In genomic region chr8:119678138-119678843, GRCm38 (mm10) we compare ENCODE assay signal across 8 mouse cellular contexts. TPM values are rescaled to one million over a fixed set of nuclear protein-coding genes. Genes with fewer than 3 reads are reported as not detected.
A peak's percentile ranks its signal among the peaks of the same experiment; 100 is the strongest.
DNase-seq lines count a peak whose midpoint lies in the region; ATAC-seq and TF ChIP-seq lines count a peak whose summit lies in the region.

No protein-coding gene starts in this region.

- peaks cover 7% of the 10 kb centered on the region; the same call in 1 of the 2 replicates for H3K4me1 ChIP-seq in forebrain, embryonic 13.5 days
- no peaks in the 10 kb centered on the region for H3K4me1 ChIP-seq in intestine, embryonic 16.5 days (ENCODE audit: control insufficient read depth, insufficient read depth, low read length)
- no peaks in the 10 kb centered on the region for H3K4me1 ChIP-seq in lung, adult 2 months (ENCODE audit: control insufficient read depth, insufficient read depth, low read length)

- peak overlapping the region; percentile 50 for H3K4me2 ChIP-seq in forebrain, embryonic 13.5 days
- H3K4me2 ChIP-seq in intestine, embryonic 16.5 days (ENCODE audit: low read depth, low read length): peak overlapping the region; percentile 1; the same call in 1 of the 2 replicates

- TF ChIP-seq POLR2A in lung, adult 2 months (IDR thresholded peaks at IDR 0.05; ENCODE audit: borderline replicate concordance, extremely low read depth, low read depth, low read length): peak; percentile 10; the same call in 1 of the 2 replicates

- H3K36me3 ChIP-seq in forebrain, embryonic 13.5 days (ENCODE audit: poor library complexity, severe bottlenecking): no peaks in the 10 kb centered on the region
- no peaks in the 10 kb centered on the region for H3K36me3 ChIP-seq in intestine, embryonic 16.5 days (ENCODE audit: control insufficient read depth, insufficient read depth, low read length)
- no peaks in the 10 kb centered on the region for H3K36me3 ChIP-seq in splenic B cell, adult 2 months (ENCODE audit: control insufficient read depth, insufficient read depth, low read length, poor library complexity, severe bottlenecking)

- intact Hi-C loops in gastrocnemius, postnatal 14 days (cut with DNase I; ENCODE audit: low total_unique reads): loop anchor here (10.0 kb wide), 2 partner anchors 73 to 233 kb away; partner anchors contain the start of genes Necab2 and Taf1c

- no peak overlapping the region for H3K27ac ChIP-seq in forebrain, embryonic 13.5 days
- H3K27ac ChIP-seq in intestine, embryonic 16.5 days (ENCODE audit: low read length): no peak overlapping the region

- H3K9ac ChIP-seq in forebrain, embryonic 13.5 days: no peak overlapping the region
- no peak overlapping the region for H3K9ac ChIP-seq in intestine, embryonic 16.5 days (ENCODE audit: low read depth, low read length)

- peak; percentile 58 for TF ChIP-seq CTCF in lung, adult 2 months (IDR thresholded peaks at IDR 0.05; ENCODE audit: insufficient read depth, low read length)

- WGBS in forebrain, embryonic 13.5 days: 6% methylated on average over 18 of the region's 18 CpGs
- WGBS in intestine, embryonic 16.5 days: 12% methylated on average over 18 of the region's 18 CpGs
- WGBS in lung, adult 2 months: 12% methylated on average over 18 of the region's 18 CpGs

- 0 out of 2 replicates have a peak, but pooled peaks cover 4% of the 10 kb centered on the region for H3K27me3 ChIP-seq in forebrain, embryonic 13.5 days
- H3K27me3 ChIP-seq in intestine, embryonic 16.5 days (replicated peaks; ENCODE audit: control insufficient read depth, insufficient read depth, low read length): no peaks in the 10 kb centered on the region
- no peaks in the 10 kb centered on the region for H3K27me3 ChIP-seq in splenic B cell, adult 2 months (ENCODE audit: control insufficient read depth, insufficient read depth, low read length, poor library complexity, severe bottlenecking)

- ATAC-seq in forebrain, embryonic 13.5 days: 0 out of 2 replicates have a peak, but pooled peaks have one; percentile 43
- ATAC-seq in intestine, embryonic 16.5 days: 0 out of 2 replicates have a peak, but pooled peaks have one; percentile 34

- peak overlapping the region; percentile 17; the same call in 1 of the 2 replicates for H3K4me3 ChIP-seq in forebrain, embryonic 13.5 days
- H3K4me3 ChIP-seq in intestine, embryonic 16.5 days (ENCODE audit: low read length): no peak overlapping the region
- peak overlapping the region; percentile 33 for H3K4me3 ChIP-seq in lung, adult 2 months (replicated peaks; ENCODE audit: extremely low read depth, low read depth, low read length)

- peak; percentile 40 for DNase-seq in gastrocnemius, postnatal 10 days
- no peak for DNase-seq in gastrocnemius, postnatal 14 days
- peak; percentile 83 for DNase-seq in adrenal gland, adult 8-10 months
- DNase-seq in lung, adult 2 months: no peak
- peak; percentile 53 for DNase-seq in splenic B cell, adult 2 months (ENCODE audit: low read depth, low spot score)
- no peak for DNase-seq in ovary, adult 18-20 months (ENCODE audit: low spot score)

- no peaks in the 10 kb centered on the region for H3K9me3 ChIP-seq in forebrain, embryonic 13.5 days (replicated peaks)
- no peaks in the 10 kb centered on the region for H3K9me3 ChIP-seq in intestine, embryonic 16.5 days (ENCODE audit: control insufficient read depth, low read length)

RNA-seq across cellular contexts. Expression of gene Wfdc1, which starts 12.1 kb away (rescaled TPM):
- 10 to 100 TPM; 69.8 to 78.6 TPM for total RNA-seq in gastrocnemius, postnatal 10 days (2021)
- total RNA-seq in gastrocnemius, postnatal 14 days (2021): 10 to 100 TPM; 65.6 to 68.3 TPM
- 10 to 100 TPM in 3 of 4 experiments, 1 to 10 TPM in 1; 9.0 to 14.0 (median 12.8) TPM for total RNA-seq in adrenal gland, adult 8-10 months (2022)
- polyA plus RNA-seq in forebrain, embryonic 13.5 days (2015; fragmentation: Nextera tagmentation; extraction: Ambion mirVana): 0.76 and 1.7 TPM in 2 replicates
- polyA plus RNA-seq in intestine, embryonic 16.5 days (2015; fragmentation: Nextera tagmentation; extraction: Ambion mirVana): 4.6 and 5.4 TPM in 2 replicates
- 122 and 130 TPM in 2 replicates for polyA plus RNA-seq in lung, adult 2 months (2012; rRNA removed)

RNA-seq across cellular contexts. Expression of gene Atp2c2, which starts 21.5 kb away (rescaled TPM):
- not detected for total RNA-seq in gastrocnemius, postnatal 10 days (2021)
- under 1 TPM in 1 of 2 experiments, not detected in 1; 0.12 TPM for total RNA-seq in gastrocnemius, postnatal 14 days (2021)
- under 1 TPM in 3 of 4 experiments, not detected in 1; 0.35 to 0.38 (median 0.38) TPM for total RNA-seq in adrenal gland, adult 8-10 months (2022)
- not detected in 2 replicates for polyA plus RNA-seq in forebrain, embryonic 13.5 days (2015; fragmentation: Nextera tagmentation; extraction: Ambion mirVana)
- 6.4 and 6.8 TPM in 2 replicates for polyA plus RNA-seq in intestine, embryonic 16.5 days (2015; fragmentation: Nextera tagmentation; extraction: Ambion mirVana)
- 5.4 and 7.2 TPM in 2 replicates for polyA plus RNA-seq in lung, adult 2 months (2012; rRNA removed)

RNA-seq across cellular contexts. Expression of gene Kcng4, which starts 42.8 kb away (rescaled TPM):
- total RNA-seq in gastrocnemius, postnatal 10 days (2021): under 1 TPM; 0.45 to 0.82 TPM
- total RNA-seq in gastrocnemius, postnatal 14 days (2021): 1 to 10 TPM; 1.6 to 4.4 TPM
- 1 to 10 TPM in 2 of 4 experiments, under 1 TPM in 2; 0.58 to 1.5 (median 1.2) TPM for total RNA-seq in adrenal gland, adult 8-10 months (2022)
- 0.17 TPM in 1 of 2 replicates, not detected in the other for polyA plus RNA-seq in forebrain, embryonic 13.5 days (2015; fragmentation: Nextera tagmentation; extraction: Ambion mirVana)
- 0.23 TPM in 2 replicates for polyA plus RNA-seq in intestine, embryonic 16.5 days (2015; fragmentation: Nextera tagmentation; extraction: Ambion mirVana)
- polyA plus RNA-seq in lung, adult 2 months (2012; rRNA removed): 0.17 and 0.51 TPM in 2 replicates

Comparison
In these comparisons a context has a peak if more than half of its experiments do, and no peak if none do; other contexts are left out.
1. DNase-seq: peak in gastrocnemius, postnatal 10 days (single experiment), adrenal gland, adult 8-10 months (single experiment) and splenic B cell, adult 2 months (single experiment); none in gastrocnemius, postnatal 14 days (single experiment), lung, adult 2 months (single experiment) and ovary, adult 18-20 months (single experiment).
2. RNA of gene Wfdc1, which starts 12.1 kb away (total RNA-seq): 69.8 to 78.6 TPM in gastrocnemius, postnatal 10 days and 65.6 to 68.3 TPM in gastrocnemius, postnatal 14 days; 9.0 to 14.0 TPM in adrenal gland, adult 8-10 months; every median in the first group is over 4 times any median in the second.